Mouse (Mus musculus) spleen, adult 18-20 months (tissue): ENCODE data around the gene Smad3.

Experiments
- DNase-seq, 2 experiments: peaks; one replicate each; pipeline ENCODE4 v3.0.0; 2022; ENCODE audit warnings: mixed read lengths in 2 of 2

Smad3 gene

GRCm38 (mm10) chr9:63614018-63614985 is 143.5 kb downstream of the Smad3 start:
- no peak for DNase-seq

GRCm38 (mm10) chr9:63613569-63613968 is 144.2 kb downstream of the Smad3 start:
- DNase-seq, result no peak

- DNase-seq, result no peak
Measured at GRCm38 (mm10) chr9:63612565-63613515, 145.0 kb downstream of the Smad3 start.

GRCm38 (mm10) chr9:63611967-63612366 is 145.8 kb downstream of the Smad3 start:
- DNase-seq, result no peak

GRCm38 (mm10) chr9:63610841-63611366 is 146.9 kb downstream of the Smad3 start:
- no peak for DNase-seq

- no peak for DNase-seq
Measured at GRCm38 (mm10) chr9:63610231-63610630, 147.6 kb downstream of the Smad3 start.

GRCm38 (mm10) chr9:63609776-63610175 is 148.0 kb downstream of the Smad3 start:
- DNase-seq, result no peak

- no peak for DNase-seq
Measured at GRCm38 (mm10) chr9:63609246-63609645, 148.5 kb downstream of the Smad3 start.

GRCm38 (mm10) chr9:63608006-63608405 is 149.8 kb downstream of the Smad3 start:
- no peak for DNase-seq

GRCm38 (mm10) chr9:63606594-63606993 is 151.2 kb downstream of the Smad3 start:
- DNase-seq, result no peak

GRCm38 (mm10) chr9:63603849-63604248 is 153.9 kb downstream of the Smad3 start:
- no peak for DNase-seq

- peak; percentile 97 to 98 for DNase-seq
Measured at GRCm38 (mm10) chr9:63602043-63602939, 155.5 kb downstream of the Smad3 start, which contains the start of the genes Iqch and Aagab. TSS of gene Iqch (minus strand) at chr9:63602493. TSS of gene Aagab (plus strand) at chr9:63602660.
